Comparison of ENCODE assay signal across 8 mouse cellular contexts in genomic region chr12:102593699-102594098, GRCm38 (mm10). TPM values are rescaled to one million over a fixed set of nuclear protein-coding genes. Genes with fewer than 3 reads are reported as not detected.
A peak's percentile ranks its signal among the peaks of the same experiment; 100 is the strongest.
DNase-seq lines count a peak whose midpoint lies in the region.

No protein-coding gene starts in this region.

- intact Hi-C loops in left cerebral cortex, postnatal 36 days (cut with DNase I), result no loop called here

- peak; percentile 37 to 51 for DNase-seq in adrenal gland, adult 18-20 months (ENCODE audit: low spot score in 2 of 2)
- DNase-seq in adrenal gland, postnatal 4 days (ENCODE audit: low spot score in 2 of 2), result no peak
- peak; percentile 47 for DNase-seq in lung, postnatal 10 days
- no peak for DNase-seq in lung, postnatal 14 days
- DNase-seq in frontal cortex, postnatal 25 days (ENCODE audit: low spot score in 2 of 2), result peak; percentile 46 to 64
- peak; percentile 70 to 72 for DNase-seq in left cerebral cortex, postnatal 36 days (ENCODE audit: low spot score in 2 of 2)
- no peak for DNase-seq in urinary bladder, postnatal 36 days (ENCODE audit: low spot score in 2 of 2)
- DNase-seq in ovary, postnatal 10 days (ENCODE audit: low spot score), result no peak

RNA-seq across cellular contexts. Expression of gene Chga, which starts 38.9 kb away (rescaled TPM):
- total RNA-seq in adrenal gland, adult 18-20 months (2021), result 1,000 to 10,000 TPM; 1,717 to 1,814 TPM
- total RNA-seq in adrenal gland, postnatal 4 days (2021), result 1,000 to 10,000 TPM; 1,913 to 1,920 TPM
- 100 to 1,000 TPM; 168 to 185 TPM for total RNA-seq in left cerebral cortex, postnatal 36 days (2021)

Comparison
In these comparisons a context has a peak if more than half of its experiments do, and no peak if none do; other contexts are left out.
1. DNase-seq: peak in adrenal gland, adult 18-20 months (2 of 2), lung, postnatal 10 days (single experiment), frontal cortex, postnatal 25 days (2 of 2) and left cerebral cortex, postnatal 36 days (2 of 2); none in adrenal gland, postnatal 4 days (0 of 2), lung, postnatal 14 days (single experiment), urinary bladder, postnatal 36 days (0 of 2) and ovary, postnatal 10 days (single experiment).
2. RNA of gene Chga, which starts 38.9 kb away (total RNA-seq): 1,913 to 1,920 TPM in adrenal gland, postnatal 4 days and 1,717 to 1,814 TPM in adrenal gland, adult 18-20 months; 168 to 185 TPM in left cerebral cortex, postnatal 36 days; every median in the first group is over 4 times any median in the second.